Mouse (Mus musculus) adrenal gland, postnatal 36 days (tissue): ENCODE results near the gene Tmem216. TPM values are rescaled to one million over a fixed set of nuclear protein-coding genes. Genes with fewer than 3 reads are reported as not detected.

ENCODE experiments used
- DNase-seq, 2 experiments: peaks; one replicate each; pipeline ENCODE4 v3.0.0; 2021; ENCODE audit warnings: mixed read lengths in 1 of 2
- long read RNA-seq, 2 experiments: library from polyadenylated mRNA; stranded (forward); transcript quantifications; one replicate each; pipeline ENCODE4 v2.0.0; 2021; ENCODE audit warnings: borderline sequencing depth in 2 of 2
- total RNA-seq, 2 experiments: library from RNA; stranded (reverse); gene quantifications; 2 replicates each; pipeline ENCODE4 v1.2.3; 2021

Tmem216 gene
- 10 to 100 TPM; 15.9 to 21.5 TPM for total RNA-seq
- long read RNA-seq, experiment 1, transcript Tmem216-206 (5 exons, 927 nt) = minor isoform, 5 of 16 reads
- long read RNA-seq, experiment 1, transcript Tmem216-202 (5 exons, 999 nt) = major isoform, 8 of 16 reads
- long read RNA-seq, experiment 1, partial matches to known transcripts = 0 of 16 reads
- long read RNA-seq, experiment 1, other reads (novel, unspliced or antisense) = 2 of 16 reads
- long read RNA-seq, experiment 2, transcript Tmem216-202 (5 exons, 999 nt) = major isoform, 5 of 10 reads
- long read RNA-seq, experiment 2, partial matches to known transcripts = 0 of 10 reads
- long read RNA-seq, experiment 2, other reads (novel, unspliced or antisense) = 2 of 10 reads

DNA sequence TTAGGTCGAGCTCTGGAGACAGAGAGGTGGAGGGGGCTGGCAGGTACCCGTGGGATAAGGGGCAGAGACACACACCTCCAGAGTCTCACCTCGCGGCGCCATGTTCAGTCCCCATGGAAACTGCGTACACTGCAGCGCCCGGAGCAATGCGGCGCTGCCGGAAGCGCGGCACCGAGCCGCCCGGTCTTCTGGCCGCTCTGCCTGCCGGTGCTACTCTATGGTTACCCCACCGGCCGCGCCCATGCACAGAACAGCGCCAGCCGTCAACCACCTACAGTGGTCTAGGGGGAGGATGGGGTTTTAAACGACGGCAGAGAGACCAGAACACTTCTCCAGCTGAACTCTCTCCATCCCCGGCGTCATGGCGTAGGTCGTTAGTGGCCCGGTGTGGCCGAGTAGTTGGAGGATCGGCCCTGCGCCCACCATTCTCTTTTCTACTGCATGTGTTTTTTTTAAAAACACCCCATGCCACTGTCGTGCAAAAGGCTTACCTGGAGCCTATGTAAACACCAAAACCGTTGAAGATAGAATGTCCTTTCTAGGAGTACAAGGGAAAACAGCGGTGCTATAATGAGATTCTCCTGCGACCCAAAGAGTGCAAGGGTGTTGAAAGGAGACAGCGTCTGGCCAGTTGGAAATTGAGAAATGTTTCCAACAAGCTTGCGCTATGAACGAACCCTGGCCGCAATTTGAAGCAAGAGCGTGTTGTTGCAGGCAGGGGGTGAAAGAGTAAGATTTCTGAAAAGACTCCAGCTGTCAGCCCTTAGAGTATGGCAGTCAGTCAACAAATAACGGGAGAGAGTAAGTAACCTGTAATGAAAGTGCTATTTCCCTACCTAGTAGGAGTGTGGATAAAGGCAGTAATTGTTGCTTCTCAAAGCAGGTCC is at the start of gene Tmem216:
Tmem216 (minus strand) TSS at position 615 of the 887 bp plus-strand sequence.
- DNase-seq = peak; percentile 90 to 93

DNA sequence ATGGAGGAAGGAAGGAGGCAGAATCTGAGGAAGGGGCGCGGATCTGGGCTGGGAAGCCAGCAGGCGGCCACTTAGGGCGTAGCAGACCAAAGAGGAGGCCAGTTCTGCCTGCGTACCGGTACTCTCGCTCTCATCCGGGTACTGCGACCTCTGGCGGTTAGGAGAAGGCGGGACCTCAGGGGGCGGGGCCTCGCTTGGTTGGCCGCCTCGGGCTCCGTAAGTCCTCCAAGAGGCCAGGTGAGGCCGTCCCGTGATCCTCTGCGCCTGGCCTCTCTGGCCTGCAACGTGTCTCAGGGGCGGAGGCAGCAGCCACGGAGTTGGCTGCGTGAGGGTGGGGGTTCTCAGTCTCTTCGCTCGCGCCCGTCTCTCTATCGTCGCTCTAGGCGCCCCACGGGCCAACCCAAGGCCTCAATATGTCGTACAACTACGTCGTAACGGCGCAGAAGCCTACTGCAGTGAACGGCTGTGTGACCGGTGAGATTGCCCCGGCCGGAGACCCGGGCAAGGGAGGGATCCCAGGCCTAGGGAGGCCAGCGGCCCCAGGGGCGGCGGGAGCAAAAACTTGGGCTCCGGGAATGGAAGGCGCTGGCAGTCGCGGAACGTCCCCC is 49.4 kb upstream of the Tmem216 start, which contains the start of the genes Ddb1 and Tkfc:
Ddb1 (plus strand) TSS at position 35 of the 608 bp plus-strand sequence.
Tkfc (minus strand) TSS at position 362 of the 608 bp plus-strand sequence.
- peak; percentile 99 for DNase-seq

GRCm38 (mm10) chr19:10604534-10604933 is 48.5 kb upstream of the Tmem216 start:
- no peak for DNase-seq

- no peak for DNase-seq
These were observed 47.9 kb upstream of the Tmem216 start for GRCm38 (mm10) chr19:10603660-10604523.

GRCm38 (mm10) chr19:10602787-10603186 is 46.7 kb upstream of the Tmem216 start:
- peak; percentile 89 to 93 for DNase-seq

GRCm38 (mm10) chr19:10602247-10602769 is 46.3 kb upstream of the Tmem216 start:
- DNase-seq = peak in 1 of 2 experiments; percentile 20

DNA sequence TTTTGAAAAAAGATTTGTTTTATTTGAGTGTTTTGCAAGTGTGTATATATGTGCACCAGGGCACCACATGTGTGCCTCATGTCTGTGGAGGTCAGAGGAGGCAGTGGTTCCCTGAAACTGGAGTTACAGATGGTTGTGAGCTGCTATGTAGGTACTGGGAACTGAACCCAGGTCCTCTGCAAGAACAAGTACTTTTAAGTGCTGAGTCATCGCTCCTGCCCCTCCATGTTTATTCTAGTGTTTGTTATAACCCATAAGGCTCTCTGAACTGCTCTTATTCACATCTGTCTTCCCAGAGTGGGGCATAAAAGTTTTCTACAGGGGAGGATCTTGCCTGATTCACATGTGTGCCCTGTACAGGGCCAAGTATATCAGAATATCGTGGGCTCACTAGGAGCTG is 43.6 kb upstream of the Tmem216 start:
- no peak for DNase-seq

DNA sequence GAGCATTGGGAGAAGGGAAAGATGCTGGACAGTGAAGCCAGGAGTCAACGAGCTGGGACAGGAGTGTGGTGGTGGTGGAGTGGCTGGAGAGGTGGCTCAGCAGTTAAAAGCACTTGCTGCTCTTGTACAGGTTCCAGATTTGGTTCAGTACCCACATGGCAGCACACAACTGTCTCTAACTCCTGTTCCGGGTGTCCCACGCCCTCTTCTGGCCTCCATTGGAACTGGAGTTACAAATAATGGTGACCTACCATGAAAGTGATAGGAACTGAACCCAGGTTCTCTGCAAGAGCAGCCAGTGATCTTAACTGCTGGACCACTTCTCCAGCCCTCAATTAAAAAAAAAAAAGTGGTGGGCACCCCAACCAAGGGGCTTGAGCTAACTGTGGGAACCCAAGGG is 42.1 kb upstream of the Tmem216 start:
- peak; percentile 30 to 33 for DNase-seq

DNA sequence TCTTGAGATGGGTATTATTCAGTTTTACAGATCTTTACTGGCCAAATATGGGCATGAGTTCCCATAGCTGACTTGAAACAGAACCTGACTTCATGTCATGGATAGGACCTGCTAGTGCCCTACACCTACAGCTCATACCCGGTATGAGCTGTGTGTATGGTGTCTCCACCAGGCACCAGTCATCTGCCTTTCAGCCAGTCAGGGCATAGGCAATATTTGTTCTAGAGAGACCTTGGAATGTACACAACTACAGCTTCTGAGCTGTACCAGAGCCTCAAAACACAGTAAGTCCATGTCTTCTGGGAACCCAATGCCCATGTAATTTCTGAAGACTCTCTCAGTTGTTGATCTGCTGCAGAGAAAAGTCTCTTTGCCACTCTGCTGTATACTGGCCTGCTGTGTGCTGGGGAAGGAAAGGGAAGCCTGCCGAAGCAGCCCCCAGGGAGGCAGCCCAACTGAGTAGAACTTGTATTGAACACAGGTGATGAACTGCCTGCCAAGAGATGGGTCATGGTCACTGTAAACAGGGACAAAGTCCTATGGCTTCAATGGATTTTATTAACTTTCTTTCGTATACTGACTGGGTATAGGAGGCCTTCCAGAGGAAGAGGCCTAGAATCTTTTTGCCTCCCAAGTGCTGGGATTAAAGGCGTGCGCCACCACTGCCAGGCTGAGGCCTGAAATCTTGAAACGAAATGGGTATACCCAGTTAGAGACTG is 35.8 kb upstream of the Tmem216 start:
- no peak for DNase-seq

- DNase-seq = no peak
These were observed 34.3 kb upstream of the Tmem216 start for GRCm38 (mm10) chr19:10590301-10590700.

- DNase-seq = no peak
These were observed 33.3 kb upstream of the Tmem216 start for GRCm38 (mm10) chr19:10589127-10589857.

- DNase-seq = no peak
These were observed 31.2 kb upstream of the Tmem216 start for GRCm38 (mm10) chr19:10587231-10587630.

- no peak for DNase-seq
These were observed 29.1 kb upstream of the Tmem216 start for GRCm38 (mm10) chr19:10585112-10585511.

DNA sequence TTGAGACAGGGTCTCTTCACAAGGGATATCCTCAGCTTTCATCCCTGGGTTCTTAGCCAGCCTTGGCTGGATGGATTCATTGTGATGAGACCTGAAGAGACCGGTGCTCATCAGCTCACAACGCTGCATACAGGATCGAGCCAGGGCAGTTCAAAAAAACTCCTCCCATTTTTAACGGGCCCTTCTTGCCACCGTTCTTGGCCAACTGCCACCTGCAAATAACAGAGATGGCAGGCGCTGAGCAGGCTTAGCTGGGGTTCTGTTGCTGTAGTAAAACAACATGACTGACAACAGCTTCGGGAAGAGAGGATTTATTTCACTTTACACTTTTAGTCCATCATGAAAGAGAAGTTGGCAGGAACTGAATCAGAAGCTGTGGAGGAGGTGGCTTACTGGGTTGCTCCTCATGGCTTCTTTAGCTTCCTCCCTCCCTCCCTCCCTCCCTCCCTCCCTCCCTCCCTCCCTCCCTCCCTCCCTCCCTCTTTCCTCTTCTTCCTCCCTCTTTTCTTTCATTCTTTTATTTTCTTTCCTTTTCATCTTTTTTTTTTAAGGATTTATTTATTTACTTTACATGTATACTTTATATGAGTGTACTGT is 27.6 kb upstream of the Tmem216 start:
- no peak for DNase-seq

DNA sequence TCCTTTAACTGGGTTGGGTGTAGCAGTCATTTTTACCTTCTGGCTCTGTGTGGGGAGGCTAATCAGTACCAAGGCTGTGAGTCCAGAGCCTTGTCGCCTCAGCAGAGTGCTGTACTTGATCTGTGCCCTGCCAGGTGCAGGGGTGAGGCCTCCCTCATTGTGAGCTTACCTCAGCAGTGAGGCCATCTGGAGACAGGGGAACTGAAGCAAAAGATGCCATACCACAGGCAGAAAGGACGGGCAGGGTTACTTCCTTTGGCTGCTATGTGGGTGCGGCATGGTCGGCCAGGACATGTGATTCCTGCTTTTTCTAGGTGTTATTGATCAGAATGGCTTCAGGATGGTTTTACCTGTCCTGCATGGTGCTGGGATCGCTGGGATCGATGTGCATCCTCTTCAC is 25.9 kb upstream of the Tmem216 start:
- no peak for DNase-seq

DNA sequence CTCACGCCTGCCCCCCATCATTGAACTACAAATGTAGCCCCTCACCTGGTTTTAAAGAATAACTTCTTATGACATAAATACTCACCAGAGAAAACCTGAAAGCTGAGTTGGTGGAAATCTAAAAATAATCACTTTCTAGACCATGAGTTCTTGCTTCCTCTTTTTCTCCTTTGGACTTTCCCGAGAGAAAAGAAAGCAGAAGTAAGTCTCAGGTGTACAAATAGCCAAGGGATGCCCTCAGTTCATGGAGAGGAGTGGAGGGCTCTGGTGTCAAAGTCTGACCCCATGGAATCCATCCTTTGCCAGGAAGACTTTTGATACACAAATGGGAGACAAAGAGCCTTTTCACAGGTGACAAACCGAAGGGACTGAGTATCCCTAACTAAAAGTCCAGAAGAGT is 24.7 kb upstream of the Tmem216 start:
- DNase-seq = no peak

DNA sequence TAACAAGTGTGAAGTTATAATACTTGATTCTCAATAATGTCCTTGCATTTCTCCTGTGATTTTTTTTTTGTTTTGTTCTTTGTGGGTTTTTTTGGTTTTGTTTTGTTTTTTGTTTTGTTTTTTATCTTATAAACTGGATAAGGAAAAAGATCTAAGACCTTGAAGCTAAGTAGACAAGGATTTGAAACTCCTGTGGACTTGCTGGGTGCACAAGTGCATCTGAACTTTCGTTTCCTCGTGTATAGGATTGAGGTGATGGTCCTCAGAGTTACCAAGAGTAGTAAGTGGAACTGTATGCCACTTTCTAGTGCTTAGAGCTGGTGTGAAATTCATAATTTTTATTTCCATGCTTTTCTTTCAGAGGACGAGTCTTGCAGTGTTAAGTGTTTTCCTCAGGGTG is 24.1 kb upstream of the Tmem216 start:
- DNase-seq = no peak

DNA sequence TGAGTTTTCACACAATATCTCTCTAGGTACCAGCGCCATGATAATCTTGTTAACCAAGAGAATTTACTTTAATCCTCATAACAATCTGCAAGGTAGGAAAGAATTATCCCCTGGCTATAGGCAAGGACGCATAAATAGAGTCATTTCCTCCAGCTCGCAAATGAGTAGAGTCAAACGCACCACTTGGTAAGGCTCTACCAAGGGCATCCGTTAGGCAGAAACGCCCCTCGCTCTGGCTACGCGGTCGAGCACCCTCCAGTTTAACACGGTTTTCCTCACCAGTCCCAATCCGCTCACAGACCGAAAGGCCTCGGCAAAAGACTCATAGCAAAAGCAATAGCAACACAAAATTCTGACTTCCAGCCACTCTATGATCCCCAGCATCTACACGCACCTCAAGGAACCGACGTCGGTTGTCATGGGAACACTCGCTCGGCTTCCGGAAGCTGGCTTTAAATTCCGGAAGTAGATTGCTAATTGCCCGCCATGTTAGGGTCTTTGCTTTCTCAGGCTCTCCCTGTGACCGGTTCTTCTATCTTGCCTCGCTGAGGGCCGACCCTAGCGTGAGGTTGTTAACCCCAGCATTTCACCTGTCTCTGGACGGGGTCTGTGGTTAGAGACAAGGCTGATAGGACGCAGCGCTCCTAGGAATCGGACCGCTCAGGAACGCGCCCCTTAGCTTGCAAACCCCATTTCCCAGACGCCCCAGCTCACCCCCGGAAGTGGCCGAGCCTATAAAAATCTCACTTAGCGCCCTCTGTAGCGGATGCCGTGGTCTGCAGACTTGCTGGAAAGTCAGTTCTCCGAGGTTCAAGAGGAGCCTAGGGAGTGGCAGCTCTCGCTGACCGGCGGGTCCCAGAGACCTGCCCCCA is 20.9 kb upstream of the Tmem216 start, which contains the start of the genes Cyb561a3 and Tmem138:
Cyb561a3 (plus strand) TSS at position 483 of the 872 bp plus-strand sequence.
Tmem138 (minus strand) TSS at position 673 of the 872 bp plus-strand sequence.
- DNase-seq = peak; percentile 93 to 94
